Mouse (Mus musculus) lung, adult 2 months (tissue): Measurements from ENCODE around the gene Gm14226.

Source experiments
- CTCF ChIP-seq: fragments of 200-500 bp; IDR thresholded peaks from 2 replicates; pipeline ENCODE4 v1.5.1; 2011; ENCODE audit warnings: mild to moderate bottlenecking, low read length, control low read depth; ENCODE audit not compliant: insufficient read depth
- POLR2A ChIP-seq: fragments of 200-500 bp; IDR thresholded peaks from 2 replicates; pipeline ENCODE4 v1.6.1; 2011; ENCODE audit warnings: low read depth, mild to moderate bottlenecking, control low read depth, low read length, borderline replicate concordance; ENCODE audit errors: extremely low read depth

GRCm38 (mm10) chr2:155046803-155047202, 28.7 kb downstream of the Gm14226 start:
- TF ChIP-seq CTCF (no peak), POLR2A (no peak)
